Mouse (Mus musculus) heart, postnatal 25 days (tissue): ENCODE measurements around the gene Neurl4. TPM values are rescaled to one million over a fixed set of nuclear protein-coding genes. Genes with fewer than 3 reads are reported as not detected.
A peak's percentile ranks its signal among the peaks of the same experiment; 100 is the strongest.
"Not testable (repeated sequence)": the region's sequence is repeated elsewhere in the genome, so short reads cannot be mapped to it uniquely, and the experiment has no call there.

Source experiments
- DNase-seq: peaks from one replicate; pipeline ENCODE4 v3.0.0; 2022; ENCODE audit warnings: low spot score
- intact Hi-C: fragments of 180-260 bp; cut with DNase I; formaldehyde crosslinking; loops from one replicate; pipeline ENCODE4 v1.15.1; 2025
- microRNA-seq: library from miRNA; unstranded; fragments of <30 nt; microRNA quantifications from one replicate; pipeline ENCODE4 v1.2.0, GENCODE M21; 2022
- total RNA-seq, 2 experiments: library from RNA; stranded (reverse); gene quantifications; 2 replicates each; pipeline ENCODE4 v1.2.3; 2021

Gene Neurl4
- total RNA-seq, 2 experiments from 2014 or later = 44.9 to 46.0 TPM

DNA sequence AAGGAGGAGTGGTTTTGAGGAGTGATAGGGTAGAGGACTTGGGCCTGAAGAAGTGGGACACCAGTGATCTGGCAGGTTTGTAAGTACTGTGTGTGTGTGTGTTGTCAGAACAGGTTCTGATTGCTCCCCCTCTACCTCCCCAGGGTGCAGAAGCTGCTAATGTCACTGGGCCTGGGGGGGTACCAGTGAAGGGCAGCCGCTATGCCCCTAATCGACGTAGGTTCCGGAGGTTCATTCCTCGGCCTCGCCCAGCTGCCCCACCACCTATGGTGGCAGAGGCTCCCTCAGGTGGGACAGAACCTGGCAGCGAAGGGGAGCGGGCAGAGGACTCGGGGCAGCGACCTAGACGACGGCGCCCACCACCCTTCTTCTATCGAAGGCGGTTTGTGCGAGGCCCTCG is 38.9 kb downstream of the Neurl4 start:
- DNase-seq = no peak
- intact Hi-C loops = loop anchor here (10.0 kb wide), 1 partner anchor 275 kb away; the partner anchor contains the start of gene Slc16a11

DNA sequence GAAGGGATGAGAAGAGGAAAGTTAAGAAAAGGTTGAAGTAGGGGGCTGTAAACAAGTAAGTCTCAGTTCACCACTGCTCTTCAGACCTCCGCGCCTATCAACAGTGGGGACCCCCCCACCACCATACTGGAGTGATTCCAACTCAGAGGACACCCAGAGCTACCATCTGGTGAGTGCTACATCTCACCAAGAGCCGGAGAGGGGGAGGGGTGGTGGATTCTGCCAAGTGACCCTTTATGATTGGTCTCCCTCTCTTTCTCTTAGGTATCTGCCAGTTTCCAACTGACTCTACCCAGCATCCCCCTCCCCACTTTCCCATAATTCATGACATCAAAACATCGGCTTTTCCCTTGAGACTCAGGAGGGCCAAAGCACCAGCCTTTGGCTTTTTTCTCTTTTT is 40.1 kb downstream of the Neurl4 start:
- intact Hi-C loops = no loop called here
- DNase-seq = no peak

DNA sequence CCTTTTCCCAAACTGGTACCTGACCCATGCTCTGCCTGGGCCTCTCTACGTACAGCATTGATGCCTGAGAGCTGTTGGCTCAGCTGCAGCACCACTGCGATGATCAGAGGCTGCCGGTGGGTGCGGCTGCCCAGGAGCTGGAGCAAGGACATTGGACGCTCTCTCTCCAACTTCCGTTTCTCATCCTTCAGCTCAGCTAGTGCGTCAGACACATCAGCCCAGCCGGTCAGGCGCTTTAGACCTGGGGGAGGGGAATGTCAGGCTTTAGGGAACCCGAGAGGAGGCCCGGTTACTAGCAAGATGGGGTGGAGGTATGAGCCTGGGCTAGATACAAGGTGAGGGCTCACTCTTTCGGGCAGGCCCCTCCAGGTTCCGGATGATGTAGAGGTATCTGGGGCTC is 44.3 kb downstream of the Neurl4 start:
- intact Hi-C loops = no loop called here
- DNase-seq = no peak

DNA sequence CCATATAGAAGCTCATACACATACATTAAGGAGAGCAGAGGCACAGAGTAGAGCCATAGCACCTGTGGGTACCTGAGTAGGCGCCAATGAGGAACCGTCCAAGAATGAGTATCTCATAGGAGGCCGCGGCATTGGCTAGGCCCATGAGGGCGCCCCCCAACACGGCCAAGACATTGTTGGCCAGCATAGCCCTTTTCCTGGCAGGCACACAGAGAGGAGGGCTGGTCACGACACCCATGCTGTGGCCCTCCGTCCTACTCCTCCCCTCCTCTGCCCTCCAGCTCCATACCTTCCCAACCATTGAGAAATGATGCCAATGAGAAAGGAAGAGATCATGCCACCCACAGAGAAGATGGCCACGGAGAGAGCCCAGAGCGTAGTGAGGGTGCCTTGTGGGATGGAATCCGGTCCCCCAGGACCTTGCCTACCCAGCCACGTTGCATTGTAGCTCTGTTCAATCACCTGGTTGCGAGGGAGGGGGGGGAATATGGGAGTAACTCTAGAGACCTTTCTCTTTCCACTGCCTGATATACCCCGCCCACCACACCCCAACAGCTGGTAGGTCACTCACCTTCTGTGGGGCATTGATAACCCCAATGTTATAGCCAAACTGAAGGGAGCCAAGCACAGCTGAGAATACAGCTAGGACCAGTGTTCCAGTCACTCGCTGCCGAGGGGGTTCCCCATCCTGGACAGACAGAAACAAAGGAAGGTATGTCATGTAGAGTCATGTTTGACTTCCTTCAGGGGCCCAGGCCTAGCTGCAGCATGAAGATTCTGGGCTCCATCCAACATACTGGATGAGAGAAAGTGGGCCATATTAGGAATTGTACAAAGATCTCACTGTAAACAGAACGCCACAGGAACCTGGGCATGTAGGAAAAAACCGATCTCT is 45.4 kb downstream of the Neurl4 start:
- no peak for DNase-seq
- intact Hi-C loops = no loop called here

DNA sequence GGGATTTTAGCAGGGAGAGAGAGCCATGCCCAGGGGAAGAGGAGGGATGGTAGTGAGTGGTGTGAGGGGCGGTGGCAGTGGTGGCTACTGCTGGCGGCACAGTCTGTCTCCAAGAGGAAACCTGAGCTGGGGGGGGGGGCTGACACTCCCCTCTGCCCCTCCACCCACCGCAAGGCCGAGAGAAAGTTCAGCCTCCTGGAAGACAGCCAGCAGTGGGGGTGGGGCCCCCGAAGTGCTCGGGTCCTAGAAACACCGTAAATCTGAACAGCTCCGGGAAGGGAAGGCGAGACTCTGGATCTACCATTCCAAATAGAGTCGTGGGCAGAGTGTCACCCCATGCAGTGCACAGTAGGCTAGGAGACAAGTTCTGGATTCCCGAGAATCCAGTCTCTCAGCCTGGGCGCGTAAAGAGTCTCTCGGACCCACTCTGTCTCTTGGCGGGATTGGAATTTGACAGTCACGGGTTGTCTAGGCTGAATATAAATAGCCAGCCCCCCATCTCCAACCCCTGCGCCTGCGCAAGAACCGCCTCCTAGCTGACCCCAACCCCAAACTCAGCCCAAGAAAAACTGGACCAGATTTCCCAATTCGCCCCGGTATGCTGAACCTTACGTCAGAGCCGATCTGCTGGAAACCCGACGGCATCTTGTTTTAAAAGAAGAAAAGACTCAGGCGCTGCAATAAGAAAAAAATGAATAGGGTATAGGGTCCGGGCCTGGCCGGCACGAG is 46.6 kb downstream of the Neurl4 start:
- DNase-seq = peak; percentile 33
- intact Hi-C loops = no loop called here

DNA sequence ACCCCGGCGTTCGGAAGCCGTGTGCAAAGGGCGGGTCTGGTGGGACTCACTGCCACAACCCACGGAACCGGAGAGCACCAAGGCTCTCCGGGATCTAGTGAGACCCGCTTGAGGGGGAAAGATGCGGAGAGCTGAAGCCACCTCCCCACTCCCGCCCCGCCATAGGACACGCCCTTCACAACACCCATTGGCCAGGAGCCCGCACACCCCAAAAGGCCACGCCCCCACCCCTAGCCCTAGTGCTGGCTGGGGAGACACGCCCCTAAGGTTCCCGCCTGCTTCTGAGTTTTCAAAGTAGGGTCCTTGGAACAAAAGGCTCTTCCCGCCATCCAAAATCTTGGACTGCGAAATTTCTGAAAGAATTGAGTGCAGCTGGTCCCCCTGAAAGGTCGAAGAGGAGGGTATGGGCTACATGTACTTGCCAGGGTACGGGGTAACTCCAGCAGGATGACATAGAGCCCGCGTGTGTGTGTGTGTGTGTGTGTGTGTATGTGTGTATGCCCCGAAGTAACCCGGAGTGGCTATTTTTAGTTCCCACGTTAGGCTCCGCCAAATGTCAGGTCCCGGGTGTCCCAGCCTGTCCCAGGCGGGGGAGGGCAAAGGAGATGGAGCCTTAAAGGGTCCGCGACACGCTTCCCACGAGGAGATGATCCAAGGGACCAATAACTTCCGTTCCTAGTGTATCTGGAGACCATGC is 47.3 kb downstream of the Neurl4 start, which contains the start of gene Slc2a4:
Slc2a4 (minus strand) TSS at position 123 of the 697 bp plus-strand sequence.
- DNase-seq = peak; percentile 85
- intact Hi-C loops = no loop called here

DNA sequence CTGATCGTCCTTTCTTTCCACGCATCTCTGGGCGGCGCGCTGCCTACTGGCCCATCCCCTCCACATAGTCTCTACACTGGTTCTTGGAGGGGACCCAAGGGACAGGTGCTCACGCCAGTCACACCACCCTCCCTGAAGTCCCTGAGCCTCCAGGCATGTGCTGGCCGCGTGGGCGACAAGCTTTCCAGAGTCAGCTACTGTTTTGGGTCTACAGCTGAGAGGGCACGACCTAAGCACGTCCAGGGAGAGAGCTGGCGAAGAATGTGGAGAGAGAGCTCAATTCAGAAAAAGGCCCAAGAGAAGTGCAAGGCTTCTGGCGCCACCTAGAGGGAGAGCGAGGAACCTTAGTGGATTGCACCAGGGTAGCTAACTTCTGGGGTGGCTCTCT is 47.9 kb downstream of the Neurl4 start:
- peak; percentile 72 for DNase-seq
- intact Hi-C loops = loop anchor here (1.0 kb wide), 1 partner anchor 14 kb away; no protein-coding TSS in a partner anchor

DNA sequence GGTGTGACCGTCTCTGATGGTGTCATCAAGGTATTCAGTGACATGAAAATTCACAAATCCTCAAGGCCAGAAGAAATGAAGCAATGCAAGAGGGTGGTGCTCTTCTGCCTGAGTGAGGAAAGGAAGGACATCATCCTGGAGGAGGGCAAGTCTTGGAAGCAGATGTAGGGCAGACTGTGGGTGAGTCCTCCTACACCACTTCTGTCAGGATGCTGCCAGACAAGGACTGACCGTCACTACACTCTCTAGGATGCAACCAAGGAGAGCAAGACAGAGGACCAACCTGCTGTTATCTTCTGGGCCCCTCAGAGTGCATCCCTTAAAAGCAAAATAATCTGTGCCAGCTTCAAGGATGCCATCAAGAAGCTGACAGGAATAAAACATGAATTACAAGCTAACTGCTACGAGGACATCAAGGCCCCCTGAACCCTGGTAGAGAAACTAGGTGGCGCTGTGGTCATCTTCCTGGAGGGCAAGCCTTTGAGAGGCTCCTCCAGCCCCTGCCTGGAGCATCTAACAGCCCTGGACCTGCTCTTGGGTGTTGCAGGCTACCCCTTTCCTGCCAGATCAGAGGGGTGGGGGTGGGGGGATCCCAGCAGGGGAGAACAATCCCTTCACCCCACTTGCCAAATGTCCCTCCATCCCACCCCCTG is 50.1 kb downstream of the Neurl4 start:
- DNase-seq = no peak
- intact Hi-C loops = loop anchor here (2.0 kb wide), 1 partner anchor 72 kb away; the partner anchor contains the start of gene Tmem95

DNA sequence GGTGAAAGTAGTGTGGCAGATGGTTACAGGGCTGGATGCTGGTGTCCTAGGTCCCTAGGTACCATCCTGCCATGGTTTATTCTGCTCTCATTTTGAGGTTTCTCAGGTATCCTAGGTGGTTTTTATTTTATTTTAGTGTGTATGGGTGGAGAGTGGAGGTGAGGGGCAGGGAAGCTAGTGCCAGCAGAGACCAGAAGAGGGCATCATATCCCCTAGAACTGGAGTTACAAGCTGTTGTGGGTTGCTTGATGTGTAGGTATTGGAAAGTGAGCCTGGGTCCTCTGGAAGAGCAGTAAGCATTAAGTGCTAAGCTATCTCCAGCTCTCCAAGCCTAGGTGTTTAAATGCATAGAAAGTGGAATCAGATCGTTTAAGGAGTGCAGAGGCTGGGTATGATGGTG is 51.4 kb downstream of the Neurl4 start:
- intact Hi-C loops = no loop called here
- no peak for DNase-seq

DNA sequence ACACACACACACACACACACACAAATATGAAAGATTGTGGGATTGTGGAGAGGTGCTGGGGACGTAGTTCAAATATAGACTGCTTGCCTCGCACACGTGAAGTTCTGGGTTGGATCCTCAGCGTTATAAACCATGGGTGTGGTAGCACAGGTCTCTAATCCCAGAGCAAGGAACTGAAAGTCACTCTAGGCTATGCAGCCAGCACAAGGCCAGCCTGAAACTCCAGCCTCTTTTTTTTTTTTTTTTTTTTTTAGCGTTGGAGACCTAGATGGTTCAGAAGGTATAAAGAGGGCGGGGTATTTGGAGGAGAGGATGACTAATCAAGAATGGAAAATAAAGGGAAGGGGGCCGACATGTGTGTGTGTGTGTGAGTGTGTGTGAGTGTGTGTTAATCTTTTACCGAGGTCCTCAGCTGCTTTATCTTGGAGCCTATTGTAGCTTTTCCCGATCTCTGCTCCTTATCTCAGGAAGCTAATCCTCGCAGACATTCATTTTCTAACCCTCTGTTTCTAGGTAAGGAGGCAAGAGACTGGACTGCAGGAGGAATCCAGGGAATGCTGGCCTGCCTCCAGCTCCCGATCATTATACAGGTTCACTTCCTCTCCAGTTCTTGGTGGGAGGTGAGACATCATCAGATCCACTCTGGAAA is 52.5 kb downstream of the Neurl4 start:
- intact Hi-C loops = no loop called here
- no peak for DNase-seq

DNA sequence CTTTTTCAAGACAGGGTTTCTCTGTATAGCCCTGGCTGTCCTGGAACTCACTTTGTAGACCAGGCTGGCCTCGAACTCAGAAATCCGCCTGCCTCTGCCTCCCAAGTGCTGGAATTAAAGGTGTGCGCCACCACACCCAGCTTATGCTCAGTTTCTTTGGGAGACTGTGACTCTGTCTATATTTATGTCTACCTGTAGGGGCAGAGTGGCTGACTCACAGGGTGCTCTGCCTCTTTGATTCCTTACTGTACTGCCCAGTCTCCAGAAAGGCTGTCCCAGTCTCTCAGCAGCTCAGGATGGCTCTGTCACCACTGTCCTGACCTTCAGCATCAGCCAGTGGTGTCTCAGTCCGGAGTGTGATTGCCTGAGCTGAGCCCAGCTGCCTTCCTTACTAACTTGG is 54.7 kb downstream of the Neurl4 start:
- intact Hi-C loops, DNase-seq: not testable (repeated sequence)

DNA sequence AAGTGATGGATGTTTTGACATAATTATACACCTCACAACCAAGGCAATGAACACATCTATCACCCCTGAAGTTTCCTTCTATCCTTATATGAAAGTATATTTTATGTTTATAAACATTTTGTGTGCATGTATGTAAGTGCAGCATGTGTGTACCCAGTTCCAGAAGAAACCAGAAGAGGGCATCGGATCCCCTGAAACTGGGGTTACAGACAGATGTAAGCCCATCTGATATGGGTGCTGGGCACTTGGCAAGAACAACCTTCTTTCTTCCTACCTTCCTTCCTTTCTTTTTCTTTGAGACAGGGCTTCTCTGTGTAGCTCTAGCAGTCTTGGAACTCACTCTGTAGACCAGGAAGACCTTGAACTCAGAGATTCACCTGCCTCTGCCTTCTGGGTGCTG is 55.3 kb downstream of the Neurl4 start:
- intact Hi-C loops = no loop called here
- no peak for DNase-seq

DNA sequence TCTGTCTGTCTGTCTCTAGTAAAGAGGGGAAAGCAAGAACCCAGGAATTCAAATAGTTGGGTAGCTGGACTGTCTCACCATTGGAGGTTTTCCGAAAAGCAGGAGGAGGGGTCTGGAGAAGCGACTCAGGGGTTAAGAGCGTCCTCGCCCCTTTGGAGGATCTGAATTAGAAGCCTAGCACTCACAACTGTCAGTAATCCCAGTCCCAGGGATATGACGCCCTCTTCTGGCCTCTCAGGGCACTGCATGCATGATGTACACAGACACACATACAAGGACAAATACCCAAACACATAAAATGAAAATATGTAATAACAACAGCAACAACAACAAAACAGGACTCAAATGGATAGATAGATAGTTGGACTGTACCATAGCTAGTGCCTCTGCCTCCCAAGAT is 59.7 kb downstream of the Neurl4 start:
- intact Hi-C loops = no loop called here
- DNase-seq = no peak

DNA sequence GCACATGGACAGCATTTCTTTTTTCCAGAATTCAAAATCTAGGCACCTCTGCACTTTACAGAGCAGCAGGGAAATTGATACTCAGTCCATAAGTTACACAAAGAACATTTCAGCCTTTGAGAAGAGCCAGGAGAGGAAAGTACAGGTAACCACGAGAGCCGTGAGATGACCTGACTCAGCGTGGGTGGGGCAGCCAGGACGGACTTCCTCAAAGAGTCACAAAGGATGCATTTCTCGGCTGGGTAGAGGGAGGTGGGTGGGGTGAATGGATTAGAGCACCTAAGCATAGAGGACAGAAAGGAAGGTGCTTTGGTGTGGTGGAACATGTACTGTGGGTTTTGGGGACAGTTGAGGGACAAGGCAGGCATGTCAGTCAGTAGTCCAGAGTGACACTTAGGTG is 61.0 kb downstream of the Neurl4 start:
- DNase-seq = no peak
- intact Hi-C loops = no loop called here

Small RNA genes within 50 kb of the gene (microRNA-seq; reads per million reads assigned to microRNA genes)
- gene Mir6924 = not detected

Other genes with a start within 250 kb of the Neurl4 start
- gene Sox15, start 245.8 kb upstream of the Neurl4 start, total RNA-seq = not detected
- gene Mpdu1, start 238.4 kb upstream of the Neurl4 start, total RNA-seq = 10 to 100 TPM; 15.2 to 16.5 TPM
- 1 to 10 TPM; 7.1 to 7.7 TPM for gene Cd68, start 234.9 kb upstream of the Neurl4 start, total RNA-seq
- 100 to 1,000 TPM; 201 to 206 TPM for gene Eif4a1, start 228.6 kb upstream of the Neurl4 start, total RNA-seq
- gene Senp3, start 219.0 kb upstream of the Neurl4 start, total RNA-seq = 10 to 100 TPM; 31.7 to 33.5 TPM
- 1 to 10 TPM; 1.6 to 2.1 TPM for gene Tnfsf13, start 215.3 kb upstream of the Neurl4 start, total RNA-seq
- 10 to 100 TPM; 14.5 to 16.4 TPM for gene Tnfsf12, start 205.2 kb upstream of the Neurl4 start, total RNA-seq
- gene Tnfsfm13, start 205.0 kb upstream of the Neurl4 start, total RNA-seq = 1 to 10 TPM; 3.2 to 4.5 TPM
- 10 to 100 TPM; 28.6 to 30.4 TPM for gene Polr2a, start 142.4 kb upstream of the Neurl4 start, total RNA-seq
- gene Slc35g3, start 139.1 kb upstream of the Neurl4 start, total RNA-seq = not detected
- 10 to 100 TPM; 33.3 to 39.6 TPM for gene Zbtb4, start 135.2 kb upstream of the Neurl4 start, total RNA-seq
- gene Chrnb1, start 105.1 kb upstream of the Neurl4 start, total RNA-seq = 1 to 10 TPM; 4.8 to 5.0 TPM
- gene Fgf11, start 99.2 kb upstream of the Neurl4 start, total RNA-seq = 1 to 10 TPM; 2.2 to 2.4 TPM
- gene Tmem102, start 95.4 kb upstream of the Neurl4 start, total RNA-seq = under 1 TPM; 0.26 to 0.45 TPM
- gene Gm39566, start 85.8 kb upstream of the Neurl4 start, total RNA-seq = not detected
- gene Spem2, start 82.6 kb upstream of the Neurl4 start, total RNA-seq = not detected
- gene Spem1, start 78.9 kb upstream of the Neurl4 start, total RNA-seq = not detected
- gene Nlgn2, start 63.3 kb upstream of the Neurl4 start, total RNA-seq = 1 to 10 TPM; 4.4 to 5.4 TPM
- gene Tmem256, start 62.6 kb upstream of the Neurl4 start, total RNA-seq = 100 to 1,000 TPM; 186 to 199 TPM
- gene Plscr3, start 54.7 kb upstream of the Neurl4 start, total RNA-seq = 10 to 100 TPM; 24.4 to 24.9 TPM
- gene Tnk1, start 42.3 kb upstream of the Neurl4 start, total RNA-seq = under 1 TPM in 1 of 2 experiments, not detected in 1; 0.14 TPM
- gene Tmem95, start 23.1 kb upstream of the Neurl4 start, total RNA-seq = not detected
- 1 to 10 TPM; 2.5 to 3.5 TPM for gene Kctd11, start 19.7 kb upstream of the Neurl4 start, total RNA-seq
- gene Acap1, start 5.5 kb upstream of the Neurl4 start, total RNA-seq = 1 to 10 TPM in 1 of 2 experiments, under 1 TPM in 1; 0.88 to 1.1 TPM
- gene 2810408A11Rik, start 85 bp upstream of the Neurl4 start, total RNA-seq = under 1 TPM; 0.17 to 0.23 TPM
- gene Gps2, start 12.8 kb downstream of the Neurl4 start, total RNA-seq = 10 to 100 TPM; 24.1 to 26.7 TPM
- gene Eif5a, start 20.9 kb downstream of the Neurl4 start, total RNA-seq = 100 to 1,000 TPM; 427 TPM
- 10 to 100 TPM; 18.8 to 23.4 TPM for gene Ybx2, start 34.7 kb downstream of the Neurl4 start, total RNA-seq
- gene Slc2a4, start 47.1 kb downstream of the Neurl4 start, total RNA-seq = 100 to 1,000 TPM; 325 to 365 TPM
- gene Cldn7, start 63.7 kb downstream of the Neurl4 start, total RNA-seq = not detected
- gene Ctdnep1, start 80.1 kb downstream of the Neurl4 start, total RNA-seq = 100 to 1,000 TPM; 149 to 180 TPM
- gene Elp5, start 81.4 kb downstream of the Neurl4 start, total RNA-seq = 10 to 100 TPM; 48.3 to 51.5 TPM
- 100 to 1,000 TPM; 274 to 291 TPM for gene Gabarap, start 90.1 kb downstream of the Neurl4 start, total RNA-seq
- 10 to 100 TPM; 22.6 to 25.3 TPM for gene Phf23, start 94.7 kb downstream of the Neurl4 start, total RNA-seq
- gene Dvl2, start 99.5 kb downstream of the Neurl4 start, total RNA-seq = 1 to 10 TPM; 3.9 to 5.2 TPM
- gene Acadvl, start 114.3 kb downstream of the Neurl4 start, total RNA-seq = 1,000 to 10,000 TPM; 1,206 to 1,290 TPM
- 1 to 10 TPM; 6.6 to 8.1 TPM for gene Dlg4, start 115.9 kb downstream of the Neurl4 start, total RNA-seq
- gene Asgr1, start 153.0 kb downstream of the Neurl4 start, total RNA-seq = not detected
- not detected for gene Asgr2, start 191.6 kb downstream of the Neurl4 start, total RNA-seq
- gene Mgl2, start 229.3 kb downstream of the Neurl4 start, total RNA-seq = 1 to 10 TPM; 4.3 to 4.4 TPM